Mouse (Mus musculus) midbrain, embryonic 15.5 days (tissue): ENCODE measurements around the gene Lck. TPM values are rescaled to one million over a fixed set of nuclear protein-coding genes. Genes with fewer than 3 reads are reported as not detected.
"Not testable (repeated sequence)": the region's sequence is repeated elsewhere in the genome, so short reads cannot be mapped to it uniquely, and the experiment has no call there.

Source experiments
- ATAC-seq: fragments of 200-750 bp; cut with Nextera tagmentation; replicated peaks from 2 replicates; pipeline ENCODE4 v1.8.0; 2017; ENCODE audit warnings: moderate TSS enrichment
- H3K27ac ChIP-seq: fragments of 300-500 bp; sonication (generic); 2 replicates; pipeline ENCODE4 v1.5.1; 2015; ENCODE audit warnings: mild to moderate bottlenecking, inconsistent platforms
- H3K27me3 ChIP-seq: fragments of 300-500 bp; sonication (generic); replicated peaks from 2 replicates; pipeline ENCODE4 v1.6.1; 2015; ENCODE audit warnings: inconsistent platforms
- H3K36me3 ChIP-seq: fragments of 300-500 bp; sonication (generic); replicated peaks from 2 replicates; pipeline ENCODE4 v1.6.1; 2015; ENCODE audit warnings: inconsistent platforms
- H3K4me1 ChIP-seq: fragments of 300-500 bp; sonication (generic); 2 replicates; pipeline ENCODE4 v1.6.1; 2015; ENCODE audit warnings: inconsistent platforms
- H3K4me2 ChIP-seq: fragments of 300-500 bp; sonication (generic); 2 replicates; pipeline ENCODE4 v1.6.1; 2015; ENCODE audit warnings: inconsistent platforms, mild to moderate bottlenecking, moderate library complexity
- H3K4me3 ChIP-seq: fragments of 300-500 bp; sonication (generic); 2 replicates; pipeline ENCODE4 v1.5.1; 2015; ENCODE audit warnings: mild to moderate bottlenecking, inconsistent platforms
- H3K9ac ChIP-seq: fragments of 300-500 bp; sonication (generic); 2 replicates; pipeline ENCODE4 v1.6.1; 2015; ENCODE audit warnings: mild to moderate bottlenecking, inconsistent platforms
- H3K9me3 ChIP-seq: fragments of 300-500 bp; sonication (generic); 2 replicates; pipeline ENCODE4 v1.6.1; 2016; ENCODE audit warnings: inconsistent platforms
- WGBS: fragments of 180-500 bp; shearing (Covaris S2); methylation state at CpG from one replicate; pipeline ENCODE4 v1.1.7; 2015; ENCODE audit warnings: mixed read lengths; 5-methylcytosine and 5-hydroxymethylcytosine counted together
- polyA plus RNA-seq: library from polyadenylated mRNA; unstranded; fragments of >200 nt; fragmentation: Nextera tagmentation; extraction: Ambion mirVana; gene quantifications from 2 replicates; pipeline ENCODE4 v1.2.1, GENCODE M21; 2015

Lck gene
- polyA plus RNA-seq, 1 experiment from 2014 or later = 12.5 TPM

GRCm38 (mm10) chr4:129561184-129561583 lies 12.3 kb downstream of the Lck start:
- Histone ChIP-seq H3K9ac (no peak overlapping the region), H3K4me2 (no peak overlapping the region), H3K4me3 (no peak overlapping the region), H3K27me3 (no peaks in the 10 kb centered on the region), H3K4me1 (peaks cover 3% of the 10 kb centered on the region), H3K9me3 (no peaks in the 10 kb centered on the region), H3K36me3 (no peaks in the 10 kb centered on the region), H3K27ac (no peak overlapping the region)
- ATAC-seq = no peak
- 88% methylated on average over 5 of the region's 5 CpGs for WGBS

- Histone ChIP-seq H3K9me3 (no peaks in the 10 kb centered on the region), H3K27me3 (no peaks in the 10 kb centered on the region), H3K4me3 (no peak overlapping the region), H3K27ac (no peak overlapping the region), H3K4me2 (no peak overlapping the region), H3K4me1 (peaks cover 11% of the 10 kb centered on the region), H3K9ac (no peak overlapping the region), H3K36me3 (no peaks in the 10 kb centered on the region)
- 86% methylated on average over 12 of the region's 12 CpGs for WGBS
- ATAC-seq = no peak
These were observed 15.0 kb downstream of the Lck start for GRCm38 (mm10) chr4:129558321-129558955.

GRCm38 (mm10) chr4:129557256-129557808 lies 16.1 kb downstream of the Lck start:
- Histone ChIP-seq H3K9ac (no peak overlapping the region), H3K4me3 (no peak overlapping the region), H3K27me3 (no peaks in the 10 kb centered on the region), H3K9me3 (no peaks in the 10 kb centered on the region), H3K27ac (no peak overlapping the region), H3K4me2 (peak overlapping the region; percentile 67), H3K4me1 (peaks cover 11% of the 10 kb centered on the region), H3K36me3 (no peaks in the 10 kb centered on the region)
- 79% methylated on average over 9 of the region's 9 CpGs for WGBS
- peak; percentile 20; the same call in 1 of the 2 replicates for ATAC-seq

DNA sequence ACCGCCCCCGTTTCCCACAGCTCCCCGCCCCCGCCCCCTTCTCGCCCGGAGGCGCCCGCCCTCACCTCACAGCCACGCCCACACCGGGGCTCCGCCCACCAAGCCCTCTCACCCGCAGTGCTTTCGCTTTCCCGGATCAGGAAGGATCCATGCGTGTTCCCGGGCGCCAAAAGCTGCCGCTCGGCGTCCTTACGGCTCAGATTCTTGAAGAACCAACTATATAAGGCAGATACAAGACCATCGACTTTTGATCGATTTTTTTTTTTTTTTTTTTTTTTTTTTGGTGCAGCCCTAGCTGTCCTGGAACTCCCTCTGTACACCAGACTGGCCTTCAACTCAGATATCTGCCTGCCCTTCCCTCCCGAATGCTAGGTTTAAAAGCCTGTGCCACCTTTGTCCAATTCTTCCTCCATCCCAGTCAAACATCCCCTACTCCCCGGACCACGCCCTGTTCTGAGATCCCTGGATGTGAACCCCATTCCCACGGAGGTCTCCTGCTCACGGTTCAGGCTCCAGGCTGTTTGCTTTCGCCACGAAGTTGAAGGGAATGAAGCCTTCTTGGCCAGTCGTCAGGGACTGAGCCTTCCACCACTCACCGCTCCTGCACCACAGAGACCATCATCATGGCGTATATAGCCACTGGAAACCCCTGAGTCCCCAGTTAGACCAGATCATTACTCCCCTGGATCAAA lies 16.8 kb downstream of the Lck start:
- peak overlapping the region; percentile 37; the same call in 1 of the 2 replicates for H3K9ac ChIP-seq
- WGBS = 8% methylated on average over 32 of the region's 33 CpGs
- H3K4me3 ChIP-seq = peak overlapping the region; percentile 48
- no peaks in the 10 kb centered on the region for H3K36me3 ChIP-seq
- H3K9me3 ChIP-seq = no peaks in the 10 kb centered on the region
- peak overlapping the region; percentile 73 for H3K27ac ChIP-seq
- peak overlapping the region; percentile 67 for H3K4me2 ChIP-seq
- H3K4me1 ChIP-seq = peaks cover 11% of the 10 kb centered on the region
- peak; percentile 79 for ATAC-seq
- no peaks in the 10 kb centered on the region for H3K27me3 ChIP-seq

- no peaks in the 10 kb centered on the region for H3K27me3 ChIP-seq
- no peaks in the 10 kb centered on the region for H3K36me3 ChIP-seq
- peak overlapping the region; percentile 73 for H3K27ac ChIP-seq
- whole genome bisulfite sequencing = under 1% methylated on average over 24 of the region's 24 CpGs
- H3K9ac ChIP-seq = peak overlapping the region; percentile 47
- peak overlapping the region; percentile 67 for H3K4me2 ChIP-seq
- peaks cover 11% of the 10 kb centered on the region for H3K4me1 ChIP-seq
- H3K4me3 ChIP-seq = peak overlapping the region; percentile 48
- ATAC-seq = peak; percentile 78
- no peaks in the 10 kb centered on the region for H3K9me3 ChIP-seq
These were observed 17.4 kb downstream of the Lck start for GRCm38 (mm10) chr4:129555862-129556531.

DNA sequence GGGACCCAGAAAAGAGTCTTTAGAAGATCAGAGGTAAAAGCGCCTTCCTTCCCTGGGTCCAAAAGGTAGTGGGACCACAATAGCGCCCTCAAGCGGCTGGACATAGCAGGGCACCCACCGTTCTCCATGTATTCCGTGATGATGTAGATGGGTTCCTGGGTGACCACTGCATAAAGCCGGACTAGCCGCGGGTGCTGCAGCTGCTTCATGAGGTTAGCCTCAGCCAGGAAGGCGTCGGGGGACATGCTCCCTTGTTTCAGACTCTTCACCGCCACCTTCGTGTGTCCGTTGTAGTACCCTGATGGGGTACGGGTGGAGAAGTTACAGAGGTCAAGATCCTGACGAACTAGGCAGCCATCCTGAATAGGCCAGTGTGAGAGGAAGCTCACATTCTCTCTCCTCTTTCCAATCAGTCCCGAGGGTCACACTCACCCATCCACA lies 18.0 kb downstream of the Lck start:
- no peak; the same call in 1 of the 2 replicates for ATAC-seq
- WGBS = 4% methylated on average over 16 of the region's 16 CpGs
- H3K4me3 ChIP-seq = peak overlapping the region; percentile 48
- H3K36me3 ChIP-seq = no peaks in the 10 kb centered on the region
- peaks cover 11% of the 10 kb centered on the region for H3K4me1 ChIP-seq
- peak overlapping the region; percentile 67 for H3K4me2 ChIP-seq
- no peak overlapping the region; the same call in 1 of the 2 replicates for H3K9ac ChIP-seq
- H3K27ac ChIP-seq = no peak overlapping the region
- no peaks in the 10 kb centered on the region for H3K9me3 ChIP-seq
- H3K27me3 ChIP-seq = no peaks in the 10 kb centered on the region

DNA sequence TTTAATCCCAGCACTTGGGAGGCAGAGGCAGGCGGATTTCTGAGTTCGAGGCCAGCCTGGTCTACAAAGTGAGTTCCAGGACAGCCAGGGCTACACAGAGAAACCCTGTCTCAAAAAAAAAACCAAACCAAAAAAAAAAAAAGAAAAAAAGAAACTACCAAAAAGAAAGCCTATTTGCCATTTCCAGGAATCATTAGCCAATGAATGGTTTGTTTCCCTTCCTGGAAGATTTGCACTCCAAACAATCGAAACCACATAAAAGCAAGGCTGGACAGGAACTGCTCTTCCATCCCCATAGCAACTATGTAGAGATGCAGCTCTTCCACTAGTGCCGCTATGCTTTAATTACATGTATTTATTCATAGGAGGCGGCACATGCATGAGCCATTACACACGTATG lies 18.9 kb downstream of the Lck start:
- H3K4me3 ChIP-seq, ATAC-seq, H3K9me3 ChIP-seq, H3K27me3 ChIP-seq, H3K9ac ChIP-seq, H3K36me3 ChIP-seq, H3K27ac ChIP-seq: not testable (repeated sequence)
- peak overlapping the region; percentile 67 for H3K4me2 ChIP-seq
- WGBS = 65% methylated on average over 6 of the region's 6 CpGs
- peaks cover 11% of the 10 kb centered on the region for H3K4me1 ChIP-seq

DNA sequence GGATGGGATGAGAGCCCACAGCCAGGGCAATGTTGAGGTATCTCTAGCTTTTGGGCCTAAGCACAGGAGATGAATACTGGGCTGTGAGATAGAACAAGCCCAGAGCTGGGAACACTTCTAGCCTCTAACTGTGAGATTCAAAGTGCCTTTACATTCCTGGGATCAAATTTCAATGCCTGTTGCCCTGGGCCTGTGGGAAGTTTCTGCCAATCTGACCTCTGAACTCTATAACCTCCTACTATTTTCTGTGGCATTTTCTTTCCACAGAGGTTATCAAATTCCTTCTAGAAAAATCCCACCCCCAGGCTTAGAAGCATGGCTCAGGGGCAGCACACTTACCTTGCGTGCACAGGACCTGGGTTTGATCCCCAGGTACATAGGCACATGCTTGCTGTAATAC lies 23.1 kb downstream of the Lck start:
- 83% methylated on average over 1 of the region's 1 CpGs for WGBS
- ATAC-seq = no peak
- no peaks in the 10 kb centered on the region for H3K9me3 ChIP-seq

DNA sequence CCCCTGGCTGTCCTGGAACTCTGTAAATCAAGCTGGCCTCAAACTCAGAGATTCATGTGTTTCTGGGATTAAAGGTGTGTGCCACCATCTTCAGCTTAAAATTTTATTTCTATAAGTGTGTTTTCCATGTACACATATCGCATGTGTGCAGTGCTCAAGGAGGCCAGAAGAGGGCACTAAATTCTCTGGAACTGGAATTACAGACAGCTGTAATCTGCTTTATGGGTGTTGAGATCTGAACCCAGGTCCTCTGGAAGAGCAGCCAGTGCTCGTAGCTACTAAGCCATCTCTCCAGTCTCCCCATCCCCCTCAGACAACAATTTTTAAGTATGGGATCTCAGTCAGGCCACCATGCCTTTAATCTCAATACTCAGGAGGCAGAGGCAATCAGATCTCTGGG lies 24.1 kb downstream of the Lck start:
- H3K27ac ChIP-seq = no peak overlapping the region
- H3K36me3 ChIP-seq = no peaks in the 10 kb centered on the region
- H3K4me1 ChIP-seq = no peaks in the 10 kb centered on the region
- H3K9ac ChIP-seq = no peak overlapping the region
- no peaks in the 10 kb centered on the region for H3K27me3 ChIP-seq
- H3K9me3 ChIP-seq = no peaks in the 10 kb centered on the region
- WGBS = 92% methylated on average over 2 of the region's 2 CpGs
- H3K4me2 ChIP-seq = no peak overlapping the region
- no peak overlapping the region for H3K4me3 ChIP-seq
- ATAC-seq = no peak

More for the DNA sequence above, 23.1 kb downstream of the Lck start:
- H3K9ac ChIP-seq = no peak overlapping the region
- no peaks in the 10 kb centered on the region for H3K36me3 ChIP-seq
- peaks cover 1% of the 10 kb centered on the region for H3K4me1 ChIP-seq
- H3K4me2 ChIP-seq = no peak overlapping the region
- no peak overlapping the region for H3K27ac ChIP-seq
- no peak overlapping the region for H3K4me3 ChIP-seq
- H3K27me3 ChIP-seq = no peaks in the 10 kb centered on the region

DNA sequence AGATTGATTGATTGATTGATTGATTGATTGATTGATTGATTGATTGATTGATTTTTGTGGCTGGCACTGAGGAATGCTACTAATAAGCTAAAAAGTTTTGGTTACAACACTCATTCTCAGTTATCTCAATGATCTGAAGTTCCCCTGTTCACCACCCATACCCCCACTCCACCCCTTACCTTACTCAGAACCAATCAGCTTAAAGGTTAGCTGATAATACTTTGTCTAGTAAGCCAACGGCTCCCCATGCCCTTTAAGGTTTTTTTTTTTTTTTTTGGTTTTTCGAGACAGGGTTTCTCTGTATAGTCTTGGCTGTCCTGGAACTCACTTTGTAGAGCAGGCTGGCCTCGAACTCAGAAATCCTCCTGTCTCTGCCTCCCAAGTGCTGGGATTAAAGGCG lies 25.8 kb downstream of the Lck start:
- H3K9ac ChIP-seq, H3K36me3 ChIP-seq, ATAC-seq, H3K4me3 ChIP-seq, H3K27me3 ChIP-seq, H3K4me2 ChIP-seq, H3K27ac ChIP-seq, H3K9me3 ChIP-seq, H3K4me1 ChIP-seq: not testable (repeated sequence)
- 84% methylated on average over 4 of the region's 4 CpGs for WGBS

- no peaks in the 10 kb centered on the region for H3K36me3 ChIP-seq
- peaks cover 16% of the 10 kb centered on the region for H3K4me1 ChIP-seq
- no peak overlapping the region for H3K4me3 ChIP-seq
- no peaks in the 10 kb centered on the region for H3K27me3 ChIP-seq
- WGBS = 86% methylated on average over 4 of the region's 4 CpGs
- H3K4me2 ChIP-seq = no peak overlapping the region
- no peaks in the 10 kb centered on the region for H3K9me3 ChIP-seq
- H3K9ac ChIP-seq = no peak overlapping the region
- no peak for ATAC-seq
- no peak overlapping the region for H3K27ac ChIP-seq
These were observed 29.3 kb downstream of the Lck start for GRCm38 (mm10) chr4:129544106-129544505.

DNA sequence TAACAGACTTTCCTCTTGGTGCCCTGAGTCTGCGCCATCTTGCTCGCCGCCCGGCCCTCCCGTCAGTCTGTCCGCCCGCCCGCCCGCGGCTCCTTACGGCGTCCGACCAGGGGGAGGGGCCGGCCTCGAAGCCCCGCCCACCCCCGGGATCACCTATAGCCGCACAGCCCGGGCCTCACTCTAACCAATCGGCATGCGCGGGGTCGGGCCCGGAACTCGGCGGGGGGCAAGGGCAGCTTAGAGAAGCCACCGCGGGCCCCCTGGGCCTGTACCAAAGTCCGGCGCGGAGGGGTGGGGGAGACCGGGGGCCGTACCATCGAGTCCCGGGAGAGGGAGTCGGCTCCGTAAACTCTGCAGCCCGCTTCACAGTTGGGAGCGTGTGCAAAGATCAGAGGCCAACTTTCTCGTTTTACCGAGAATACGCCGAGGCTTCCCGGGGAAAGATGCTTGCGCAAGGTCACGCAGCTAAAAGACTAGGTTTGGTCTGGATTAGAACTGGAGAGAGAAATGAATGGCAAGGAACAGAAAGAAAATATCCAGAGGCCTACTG lies 30.8 kb downstream of the Lck start, which contains the start of gene Hdac1:
TSS of gene Hdac1 (minus strand) at position 122 of the 550 bp plus-strand sequence.
- Histone ChIP-seq H3K9me3 (no peaks in the 10 kb centered on the region), H3K27ac (peak within 1 kb of the TSS; percentile 74), H3K9ac (peak within 1 kb of the TSS; percentile 65), H3K4me2 (peak within 1 kb of the TSS; percentile 73), H3K36me3 (no peaks in the 10 kb centered on the region), H3K4me3 (peak within 1 kb of the TSS; percentile 69), H3K4me1 (peaks cover 16% of the 10 kb centered on the region), H3K27me3 (no peaks in the 10 kb centered on the region)
- peak; percentile 99 for ATAC-seq
- WGBS = under 1% methylated on average over 46 of the region's 46 CpGs
